Mouse (Mus musculus): Measurements from ENCODE around the gene Syngap1. TPM values are rescaled to one million over a fixed set of nuclear protein-coding genes. Genes with fewer than 3 reads are reported as not detected.

Syngap1 gene
- polyA plus RNA-seq, 2 experiments, result 0.08 to 3.4 TPM

DNA sequence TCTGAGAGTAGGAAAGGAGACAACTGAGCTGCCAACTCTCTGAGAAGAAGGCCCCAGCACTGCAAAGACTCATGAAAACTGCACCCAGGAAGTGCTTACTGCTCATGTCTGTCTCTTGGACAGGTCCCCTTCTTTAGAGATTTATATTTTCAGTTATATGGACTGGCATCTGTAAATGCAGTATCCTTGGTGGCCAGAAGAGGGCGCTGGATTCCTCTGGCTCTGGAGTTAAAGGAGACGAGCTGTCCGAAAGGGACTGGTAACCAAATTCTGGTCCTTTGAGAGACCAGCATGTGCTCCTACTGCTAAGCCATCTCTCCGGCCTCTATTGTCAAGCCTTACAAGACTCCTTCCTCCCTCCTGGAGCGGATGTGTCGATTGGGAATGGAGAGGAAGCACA is 60.8 kb downstream of the Syngap1 start:
- no peak for TF ChIP-seq EP300 (IDR thresholded peaks at IDR 0.05; ENCODE audit: low read depth)
- TF ChIP-seq CTCF (IDR thresholded peaks at IDR 0.05; ENCODE audit: low read depth), result peak; percentile 83
- no peaks in the 10 kb centered on the region for H3K9me3 ChIP-seq (ENCODE audit: control insufficient read depth, low read length)
- ATAC-seq (ENCODE audit: insufficient read depth) (no peak), DNase-seq (ENCODE audit: low read depth in 3 of 3, low spot score in 3 of 3) (peak in 1 of 3 experiments; percentile 30)
- no peaks in the 10 kb centered on the region for H3K4me1 ChIP-seq (replicated peaks; ENCODE audit: control insufficient read depth in 2 of 2, insufficient read depth in 2 of 2, low read length in 1 of 2)
- H3K27me3 ChIP-seq (ENCODE audit: control insufficient read depth, insufficient read depth, low read length), result no peaks in the 10 kb centered on the region
- no peak overlapping the region for H3K4me2 ChIP-seq (ENCODE audit: low read depth)
- WGBS (ENCODE audit: insufficient replicate concordance), result 34% methylated on average over 6 of the region's 6 CpGs
- H3K27ac ChIP-seq, result no peak overlapping the region
- no peak overlapping the region for H3K4me3 ChIP-seq (ENCODE audit: insufficient read depth in 1 of 2, low read depth in 2 of 2, low read length in 2 of 2)
- no peak overlapping the region; the same call in 1 of the 2 replicates for H3K9ac ChIP-seq (replicated peaks)
- H3K36me3 ChIP-seq (replicated peaks; ENCODE audit: control insufficient read depth, insufficient read depth, low read depth), result no peaks in the 10 kb centered on the region

DNA sequence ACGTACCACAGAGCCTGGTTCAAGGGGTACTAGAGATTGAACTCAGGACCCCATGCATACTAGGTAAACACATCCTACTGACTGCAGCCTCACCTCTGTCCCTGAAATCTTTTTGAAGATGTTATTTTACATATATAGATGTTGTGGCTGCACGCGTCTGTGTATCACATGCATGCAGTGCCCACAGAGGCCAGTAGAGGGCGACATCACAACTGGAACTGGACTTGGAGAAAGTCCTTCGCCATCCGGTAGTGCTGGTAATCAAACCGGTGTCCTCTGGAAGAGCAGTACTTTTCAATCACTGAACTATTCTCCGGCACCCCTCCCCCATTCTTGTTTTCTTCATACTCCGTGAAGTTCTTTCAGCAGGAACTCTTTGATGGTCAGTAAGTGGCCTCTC is 63.4 kb downstream of the Syngap1 start:
- Histone ChIP-seq H3K4me2 (ENCODE audit: low read depth) (no peak overlapping the region), H3K36me3 (replicated peaks; ENCODE audit: control insufficient read depth, insufficient read depth, low read depth) (no peaks in the 10 kb centered on the region), H3K4me3 (ENCODE audit: insufficient read depth in 1 of 2, low read depth in 2 of 2, low read length in 2 of 2) (no peak overlapping the region), H3K4me1 (replicated peaks; ENCODE audit: control insufficient read depth in 2 of 2, insufficient read depth in 2 of 2, low read length in 1 of 2) (no peaks in the 10 kb centered on the region), H3K27ac (no peak overlapping the region), H3K9me3 (ENCODE audit: control insufficient read depth, low read length) (no peaks in the 10 kb centered on the region), H3K27me3 (ENCODE audit: control insufficient read depth, insufficient read depth, low read length) (no peaks in the 10 kb centered on the region), H3K9ac (replicated peaks) (no peak overlapping the region)
- TF ChIP-seq CTCF (IDR thresholded peaks at IDR 0.05; ENCODE audit: low read depth) (peak; percentile 96), EP300 (IDR thresholded peaks at IDR 0.05; ENCODE audit: low read depth) (no peak)
- WGBS (ENCODE audit: insufficient replicate concordance), result 34% methylated on average over 9 of the region's 9 CpGs
- DNase-seq (ENCODE audit: low read depth in 3 of 3, low spot score in 3 of 3), result no peak
- no peak for ATAC-seq (ENCODE audit: insufficient read depth)

DNA sequence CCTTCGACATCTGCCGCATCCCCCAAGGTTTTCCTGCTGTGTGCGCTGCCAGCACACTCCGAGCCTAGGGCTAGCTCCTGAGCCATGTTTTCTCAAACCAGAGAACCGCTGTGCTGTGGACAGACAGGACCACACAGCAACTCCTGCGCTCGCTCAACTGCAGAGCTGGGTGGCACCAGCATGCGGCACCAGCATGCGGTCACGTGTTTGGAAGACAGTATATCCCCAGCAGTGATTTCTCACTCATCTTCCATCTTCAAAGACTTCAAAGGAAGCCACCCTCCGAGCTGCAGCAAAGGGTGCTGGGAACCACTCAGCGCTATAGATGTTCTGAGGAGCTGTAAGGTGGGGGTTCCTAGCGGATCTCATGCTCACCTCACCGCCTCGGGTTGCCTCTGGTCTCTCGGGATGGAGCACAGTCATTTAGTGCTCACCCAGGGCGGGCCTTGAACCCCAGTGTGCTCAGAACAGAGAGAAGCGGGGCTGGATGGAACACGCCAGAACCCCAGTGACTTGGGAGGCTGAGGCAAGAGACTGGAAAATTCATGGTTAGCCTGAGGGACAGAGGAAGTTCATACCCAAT is 63.9 kb downstream of the Syngap1 start:
- no peaks in the 10 kb centered on the region for H3K36me3 ChIP-seq (replicated peaks; ENCODE audit: control insufficient read depth, insufficient read depth, low read depth)
- 44% methylated on average over 19 of the region's 19 CpGs for WGBS (ENCODE audit: insufficient replicate concordance)
- DNase-seq (ENCODE audit: low read depth in 3 of 3, low spot score in 3 of 3) (no peak), ATAC-seq (ENCODE audit: insufficient read depth) (no peak)
- H3K27me3 ChIP-seq (ENCODE audit: control insufficient read depth, insufficient read depth, low read length), result no peaks in the 10 kb centered on the region
- H3K9me3 ChIP-seq (ENCODE audit: control insufficient read depth, low read length), result no peaks in the 10 kb centered on the region
- H3K4me3 ChIP-seq (ENCODE audit: insufficient read depth in 1 of 2, low read depth in 2 of 2, low read length in 2 of 2), result no peak overlapping the region
- H3K9ac ChIP-seq (replicated peaks), result no peak overlapping the region
- no peak overlapping the region for H3K4me2 ChIP-seq (ENCODE audit: low read depth)
- TF ChIP-seq EP300 (IDR thresholded peaks at IDR 0.05; ENCODE audit: low read depth) (no peak), CTCF (IDR thresholded peaks at IDR 0.05; ENCODE audit: low read depth) (no peak)
- no peak overlapping the region for H3K27ac ChIP-seq
- no peaks in the 10 kb centered on the region for H3K4me1 ChIP-seq (replicated peaks; ENCODE audit: control insufficient read depth in 2 of 2, insufficient read depth in 2 of 2, low read length in 1 of 2)

DNA sequence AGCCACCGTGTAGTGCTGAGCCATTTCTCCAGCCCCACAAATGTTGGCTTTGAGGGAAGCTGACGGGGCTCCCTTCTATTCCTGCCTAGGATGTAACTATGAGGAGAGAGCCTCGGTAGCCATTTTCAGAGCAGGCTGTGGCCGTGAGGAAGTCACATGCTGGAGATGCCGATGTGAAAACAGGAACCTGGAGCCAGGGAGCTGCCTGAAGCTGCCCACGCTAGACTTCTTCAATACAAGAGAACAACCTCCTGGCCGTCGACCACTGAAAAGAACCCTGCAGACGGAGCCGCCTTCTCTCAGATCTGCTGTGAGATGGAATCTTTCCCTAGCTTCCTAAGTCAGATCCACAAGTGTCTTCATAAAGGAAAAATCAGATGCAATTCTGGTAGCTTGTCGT is 64.6 kb downstream of the Syngap1 start:
- ATAC-seq (ENCODE audit: insufficient read depth) (no peak), DNase-seq (ENCODE audit: low read depth in 3 of 3, low spot score in 3 of 3) (no peak)
- H3K36me3 ChIP-seq (replicated peaks; ENCODE audit: control insufficient read depth, insufficient read depth, low read depth), result no peaks in the 10 kb centered on the region
- no peaks in the 10 kb centered on the region for H3K4me1 ChIP-seq (replicated peaks; ENCODE audit: control insufficient read depth in 2 of 2, insufficient read depth in 2 of 2, low read length in 1 of 2)
- no peaks in the 10 kb centered on the region for H3K9me3 ChIP-seq (ENCODE audit: control insufficient read depth, low read length)
- no peak overlapping the region for H3K4me2 ChIP-seq (ENCODE audit: low read depth)
- no peaks in the 10 kb centered on the region for H3K27me3 ChIP-seq (ENCODE audit: control insufficient read depth, insufficient read depth, low read length)
- H3K27ac ChIP-seq, result no peak overlapping the region
- no peak overlapping the region for H3K9ac ChIP-seq (replicated peaks)
- WGBS (ENCODE audit: insufficient replicate concordance), result 29% methylated on average over 11 of the region's 11 CpGs
- TF ChIP-seq EP300 (IDR thresholded peaks at IDR 0.05; ENCODE audit: low read depth) (no peak), CTCF (IDR thresholded peaks at IDR 0.05; ENCODE audit: low read depth) (no peak)
- no peak overlapping the region for H3K4me3 ChIP-seq (ENCODE audit: insufficient read depth in 1 of 2, low read depth in 2 of 2, low read length in 2 of 2)

DNA sequence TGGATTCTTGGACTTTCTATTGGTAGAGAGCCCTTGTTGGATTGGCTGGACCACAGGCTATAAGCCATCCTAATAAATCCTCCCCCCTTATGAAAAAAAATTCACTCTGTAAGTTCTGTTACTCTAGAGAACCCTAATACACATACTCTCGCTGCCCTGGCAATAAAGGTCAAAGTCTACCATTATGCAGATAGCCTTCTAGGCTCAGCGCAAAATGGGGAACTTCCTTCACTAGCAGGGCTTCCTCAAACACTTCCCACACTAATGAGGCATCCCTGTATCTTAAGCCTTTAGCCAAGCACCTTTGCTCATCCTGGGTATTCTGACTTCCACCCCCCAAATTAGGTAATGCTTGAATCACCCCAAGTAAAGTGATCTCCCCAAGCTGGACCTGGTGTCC is 67.2 kb downstream of the Syngap1 start:
- H3K4me1 ChIP-seq (replicated peaks; ENCODE audit: control insufficient read depth in 2 of 2, insufficient read depth in 2 of 2, low read length in 1 of 2), result peaks cover 2 to 14% of the 10 kb centered on the region in 2 experiments; a peak in 3 of 4 replicates
- no peak for DNase-seq (ENCODE audit: low read depth in 3 of 3, low spot score in 3 of 3)
- H3K9me3 ChIP-seq (ENCODE audit: control insufficient read depth, low read length), result no peaks in the 10 kb centered on the region
- H3K36me3 ChIP-seq (replicated peaks; ENCODE audit: control insufficient read depth, insufficient read depth, low read depth), result no peaks in the 10 kb centered on the region
- no peak for ATAC-seq (ENCODE audit: insufficient read depth)
- no peaks in the 10 kb centered on the region for H3K27me3 ChIP-seq (ENCODE audit: control insufficient read depth, insufficient read depth, low read length)
- no peak for TF ChIP-seq EP300 (IDR thresholded peaks at IDR 0.05; ENCODE audit: low read depth)
- TF ChIP-seq CTCF (IDR thresholded peaks at IDR 0.05; ENCODE audit: low read depth), result no peak
- H3K4me3 ChIP-seq (ENCODE audit: insufficient read depth in 1 of 2, low read depth in 2 of 2, low read length in 2 of 2), result no peak overlapping the region
- WGBS (ENCODE audit: insufficient replicate concordance), result 40% methylated on average over 2 of the region's 2 CpGs
- H3K9ac ChIP-seq (replicated peaks), result no peak overlapping the region
- H3K27ac ChIP-seq, result no peak overlapping the region
- no peak overlapping the region for H3K4me2 ChIP-seq (ENCODE audit: low read depth)

All from liver, embryonic 14.5 days (tissue).